ENCODE assay signal across 24 mouse cellular contexts in genomic region chr7:66981591-66981990, GRCm38 (mm10).
DNase-seq lines count a peak whose midpoint lies in the region; ATAC-seq and TF ChIP-seq lines count a peak whose summit lies in the region.
"Had no signal": no experiment of that assay in that cellular context is flagged by ENCODE, and none has a peak within 500 bp of the region (broad histone marks: within the 10 kb centered on the region; RNA-seq: fewer than 3 reads in every experiment).

No protein-coding gene starts in this region.

- no peak overlapping the region for H3K4me3 ChIP-seq in heart, embryonic 16.5 days (ENCODE audit: low read length)
- no peak overlapping the region for H3K4me3 ChIP-seq in thymus, adult 2 months (ENCODE audit: control insufficient read depth, insufficient read depth, low read length)
- H3K4me3 ChIP-seq: forebrain, embryonic 10.5 days; forebrain, embryonic 13.5 days; heart, adult 2 months; hindbrain, embryonic 10.5 days; hindbrain, embryonic 13.5 days had no signal

- 82% methylated on average over 6 of the region's 6 CpGs for WGBS in heart, embryonic 16.5 days
- WGBS in thymus, adult 2 months = 70% methylated on average over 6 of the region's 6 CpGs

- no peaks in the 10 kb centered on the region for H3K27me3 ChIP-seq in heart, embryonic 16.5 days (ENCODE audit: control insufficient read depth, insufficient read depth, low read length)
- no peaks in the 10 kb centered on the region for H3K27me3 ChIP-seq in thymus, adult 2 months (ENCODE audit: control insufficient read depth, insufficient read depth, low read length)
- H3K27me3 ChIP-seq: forebrain, embryonic 13.5 days; hindbrain, embryonic 13.5 days had no signal

- peak overlapping the region; percentile 59 for H3K27ac ChIP-seq in heart, embryonic 16.5 days (ENCODE audit: low read length)
- peak overlapping the region; percentile 70; the same call in 1 of the 2 replicates for H3K27ac ChIP-seq in thymus, adult 2 months (ENCODE audit: control insufficient read depth, insufficient read depth, low read length)
- H3K27ac ChIP-seq: forebrain, embryonic 10.5 days; forebrain, embryonic 13.5 days; heart, adult 2 months; hindbrain, embryonic 10.5 days; hindbrain, embryonic 13.5 days had no signal

- no peak for TF ChIP-seq POLR2A in thymus, adult 2 months (IDR thresholded peaks at IDR 0.05; ENCODE audit: control insufficient read depth, extremely low read depth, insufficient read depth, low read length, poor library complexity)

- peak; percentile 50; the same call in 1 of the 2 replicates for ATAC-seq in frontal cortex, adult (ENCODE audit: low TSS enrichment)
- ATAC-seq in heart, embryonic 16.5 days (replicated peaks; ENCODE audit: extremely low read depth, insufficient read depth, low FRiP score) = no peak
- ATAC-seq: activated CD4-positive, CD25-positive, alpha-beta regulatory T cell, adult 4 months; forebrain, embryonic 13.5 days; forebrain, embryonic 16.5 days; hindbrain, embryonic 16.5 days had no signal

- no peaks in the 10 kb centered on the region for H3K36me3 ChIP-seq in heart, embryonic 16.5 days (ENCODE audit: control insufficient read depth, insufficient read depth)
- H3K36me3 ChIP-seq in thymus, adult 2 months (ENCODE audit: control insufficient read depth, insufficient read depth, low read length) = no peaks in the 10 kb centered on the region
- H3K36me3 ChIP-seq: forebrain, embryonic 10.5 days; hindbrain, embryonic 10.5 days; hindbrain, embryonic 13.5 days had no signal

- intact Hi-C loops in heart, postnatal 10 days (cut with DNase I) = no loop called here
- intact Hi-C loops in left cerebral cortex, postnatal 4 days (cut with DNase I) = no loop called here

- H3K4me2 ChIP-seq in heart, embryonic 16.5 days (ENCODE audit: low read depth, low read length) = no peak overlapping the region
- H3K4me2 ChIP-seq: forebrain, embryonic 13.5 days; heart, embryonic 11.5 days; hindbrain, embryonic 13.5 days had no signal

- no peak for DNase-seq in frontal cortex, postnatal 14 days (ENCODE audit: low spot score in 2 of 2)
- no peak for DNase-seq in heart, postnatal 10 days
- DNase-seq in left cerebral cortex, adult 18-20 months (ENCODE audit: low spot score in 2 of 2) = peak; percentile 14 to 37
- no peak for DNase-seq in left cerebral cortex, postnatal 4 days
- no peak for DNase-seq in thymus, adult 2 months
- DNase-seq in thymus, postnatal 4 days = no peak
- DNase-seq: adrenal gland, adult 8-10 months; adrenal gland, postnatal 25 days; cerebellum, adult 18-20 months; cerebellum, adult 9-10 months; cerebellum, postnatal 14 days; gastrocnemius, postnatal 25 days; heart, adult 2 months; heart, postnatal 36 days had no signal

- H3K4me1 ChIP-seq in heart, embryonic 16.5 days (ENCODE audit: control insufficient read depth, insufficient read depth, low read length) = peaks cover 2% of the 10 kb centered on the region; the same call in 1 of the 2 replicates
- peaks cover 39% of the 10 kb centered on the region for H3K4me1 ChIP-seq in thymus, adult 2 months (replicated peaks; ENCODE audit: control insufficient read depth, insufficient read depth, low read length)
- H3K4me1 ChIP-seq: forebrain, embryonic 10.5 days; forebrain, embryonic 13.5 days; hindbrain, embryonic 10.5 days; hindbrain, embryonic 13.5 days had no signal

- H3K9ac ChIP-seq in heart, embryonic 16.5 days (ENCODE audit: low read length) = no peak overlapping the region
- H3K9ac ChIP-seq: forebrain, embryonic 13.5 days; hindbrain, embryonic 13.5 days had no signal

- TF ChIP-seq CTCF in thymus, adult 2 months (IDR thresholded peaks at IDR 0.05; ENCODE audit: borderline replicate concordance, control insufficient read depth, extremely low read depth, insufficient read depth, low read length, poor library complexity) = no peak

- H3K9me3 ChIP-seq in heart, embryonic 16.5 days (replicated peaks; ENCODE audit: control insufficient read depth, low read length) = no peaks in the 10 kb centered on the region
- H3K9me3 ChIP-seq: forebrain, embryonic 10.5 days; forebrain, embryonic 13.5 days; hindbrain, embryonic 13.5 days had no signal

Comparison
In these comparisons a context has a peak if more than half of its experiments do, and no peak if none do; other contexts are left out.
1. DNase-seq: peak in left cerebral cortex, adult 18-20 months (2 of 2); none in frontal cortex, postnatal 14 days (0 of 2), heart, postnatal 10 days (0 of 2), left cerebral cortex, postnatal 4 days (single experiment), thymus, adult 2 months (single experiment) and thymus, postnatal 4 days (single experiment).